Mouse (Mus musculus): ENCODE data around the gene Pax5.
A peak's percentile ranks its signal among the peaks of the same experiment; 100 is the strongest.

Pax5 gene

DNA sequence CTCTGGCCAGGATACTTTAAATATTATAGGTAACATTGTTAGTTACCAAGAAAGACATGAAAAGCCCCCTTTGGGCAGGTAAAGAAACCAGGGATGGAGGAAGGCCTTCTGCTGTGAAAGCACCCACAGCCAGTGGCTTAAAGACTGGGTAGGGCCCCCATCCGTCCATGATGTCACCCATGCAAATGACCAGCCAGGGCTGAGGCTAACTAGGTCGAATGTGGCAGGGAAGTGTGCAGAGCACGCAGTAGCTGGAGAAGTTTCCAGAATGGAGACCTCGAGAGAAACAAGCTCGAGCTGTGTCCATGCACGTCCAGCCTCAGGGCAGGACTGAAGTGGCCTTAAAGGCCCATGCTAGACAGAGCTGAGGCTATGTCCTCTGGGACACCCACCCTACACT is 42.9 kb downstream of the Pax5 start:
- DNase-seq (ENCODE audit: low read depth, low spot score): no peak

DNA sequence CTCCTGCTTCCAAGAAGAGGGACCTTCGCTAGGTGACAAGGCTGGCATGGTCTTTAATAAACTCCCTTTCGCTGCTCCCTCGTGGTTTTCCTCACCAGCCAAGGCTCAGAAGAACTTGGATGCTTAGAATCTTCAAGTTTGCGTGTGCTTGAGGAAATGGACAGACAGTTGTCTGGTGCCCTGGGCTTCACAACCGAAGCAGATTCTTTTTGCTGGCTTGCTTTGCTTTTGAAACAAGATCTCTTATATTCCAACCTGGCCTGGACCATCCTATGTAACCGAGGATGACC is 45.6 kb downstream of the Pax5 start:
- DNase-seq (ENCODE audit: low read depth, low spot score): no peak

DNA sequence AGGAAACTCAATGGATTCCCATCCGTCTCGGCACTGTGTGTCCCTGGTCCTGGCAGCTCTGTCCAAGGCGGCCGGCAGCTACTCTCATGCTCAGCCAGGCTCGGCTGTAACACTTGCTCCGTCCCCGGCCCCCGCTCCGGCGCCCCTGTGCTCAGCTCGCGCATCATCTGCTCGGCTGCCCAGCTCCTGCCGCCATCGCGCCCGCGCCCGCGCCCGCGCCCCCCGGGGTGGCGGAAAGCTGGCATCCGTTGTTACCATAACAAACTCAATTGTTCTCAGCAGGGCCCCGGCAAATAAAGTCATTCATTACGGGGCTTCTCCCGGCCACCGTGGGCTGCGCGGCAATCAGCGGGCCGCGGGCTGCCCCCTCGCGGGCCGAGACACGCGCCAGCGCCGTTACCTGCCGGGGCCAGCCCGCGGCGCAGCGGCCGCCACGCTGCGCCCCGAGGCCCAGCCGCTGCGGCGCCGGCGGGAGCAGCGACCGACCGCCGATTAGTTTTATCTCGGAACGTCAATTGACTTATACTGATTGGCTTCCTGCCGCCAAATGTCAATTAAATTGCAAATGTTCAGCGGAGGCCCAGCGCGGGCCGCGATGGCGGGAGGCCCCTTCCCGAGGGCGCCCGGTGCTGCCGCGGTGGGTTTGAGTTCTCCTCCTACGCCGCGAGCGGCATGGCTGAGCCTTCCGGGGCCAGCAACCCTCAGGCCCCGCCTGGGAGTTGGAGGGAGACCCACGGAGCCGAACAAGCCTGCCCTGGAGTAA is 46.1 kb downstream of the Pax5 start:
- no peak for DNase-seq (ENCODE audit: low read depth, low spot score)

DNA sequence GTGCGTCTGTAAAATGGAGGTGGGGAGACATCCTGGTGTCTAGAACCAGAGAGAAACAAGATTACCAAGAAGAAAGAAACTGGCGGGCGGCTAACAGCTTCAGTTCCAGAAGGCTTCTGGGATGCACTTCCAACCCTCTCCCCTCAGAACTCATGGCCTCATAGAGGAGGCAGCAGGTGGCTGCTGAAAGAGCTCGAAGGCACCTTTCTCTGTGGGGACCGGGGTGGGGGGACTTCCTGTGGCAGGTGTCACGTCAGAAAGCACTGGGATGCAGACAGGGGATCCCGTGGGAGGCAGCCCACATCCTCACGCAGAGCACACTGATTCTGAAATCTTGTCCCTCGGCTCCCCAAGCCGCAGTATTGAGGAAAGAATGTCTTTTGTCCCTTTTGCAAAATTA is 46.8 kb downstream of the Pax5 start:
- no peak for DNase-seq (ENCODE audit: low read depth, low spot score)

DNA sequence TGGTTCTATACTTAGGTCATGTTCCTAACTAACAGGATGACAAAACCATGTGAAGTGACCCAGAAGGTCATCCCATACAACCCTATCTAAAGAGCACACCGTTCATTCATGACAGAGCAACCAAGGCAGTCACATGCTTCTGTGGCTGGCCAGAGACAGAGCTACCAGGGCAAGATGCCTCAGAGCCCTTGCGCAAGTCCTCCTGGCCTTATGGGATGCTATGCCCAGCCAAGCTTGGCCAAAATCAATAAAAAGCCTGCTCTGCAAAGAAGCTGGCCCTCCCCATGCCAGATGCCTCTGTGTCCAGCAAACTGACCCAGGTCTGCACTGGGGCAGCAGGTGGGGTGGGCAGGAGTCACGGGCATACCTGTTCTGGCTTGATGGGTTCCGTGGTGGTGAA is 65.1 kb downstream of the Pax5 start:
- no peak for DNase-seq (ENCODE audit: low read depth, low spot score)

DNA sequence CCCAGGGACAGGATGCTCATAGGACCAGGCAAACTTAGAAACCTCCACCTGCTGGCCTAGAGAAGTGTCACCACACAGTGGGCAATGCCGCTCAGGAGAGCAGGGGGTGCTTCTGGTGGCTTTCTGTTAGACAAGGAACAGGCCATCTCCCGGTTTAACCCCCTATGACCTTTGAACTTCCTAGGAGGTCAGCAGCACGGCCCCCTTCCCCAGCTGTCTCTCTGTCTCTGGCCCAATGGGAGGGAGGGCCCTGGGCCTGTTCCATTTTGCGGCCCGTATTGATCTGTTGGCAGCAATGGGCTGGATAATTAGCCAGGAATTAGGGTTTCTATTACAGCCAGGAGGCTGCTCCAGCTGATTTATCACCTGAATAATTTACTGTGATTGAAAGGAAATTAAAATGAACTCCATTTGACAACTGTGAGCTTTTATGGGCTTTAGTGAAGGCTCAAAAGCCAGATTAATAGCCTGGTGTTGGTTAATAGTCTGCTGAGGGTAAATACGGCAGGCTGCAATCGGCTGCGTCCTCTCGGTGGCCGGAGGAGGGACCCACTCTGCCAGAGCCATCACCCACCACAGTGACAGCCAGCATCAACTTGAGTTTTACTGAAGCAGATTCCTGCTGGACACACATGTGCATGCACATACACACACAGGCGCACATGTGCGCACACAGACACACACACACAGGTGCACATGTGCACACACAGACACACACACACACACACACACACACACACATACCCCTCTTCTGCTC is 68.3 kb downstream of the Pax5 start:
- no peak for DNase-seq (ENCODE audit: low read depth, low spot score)

DNA sequence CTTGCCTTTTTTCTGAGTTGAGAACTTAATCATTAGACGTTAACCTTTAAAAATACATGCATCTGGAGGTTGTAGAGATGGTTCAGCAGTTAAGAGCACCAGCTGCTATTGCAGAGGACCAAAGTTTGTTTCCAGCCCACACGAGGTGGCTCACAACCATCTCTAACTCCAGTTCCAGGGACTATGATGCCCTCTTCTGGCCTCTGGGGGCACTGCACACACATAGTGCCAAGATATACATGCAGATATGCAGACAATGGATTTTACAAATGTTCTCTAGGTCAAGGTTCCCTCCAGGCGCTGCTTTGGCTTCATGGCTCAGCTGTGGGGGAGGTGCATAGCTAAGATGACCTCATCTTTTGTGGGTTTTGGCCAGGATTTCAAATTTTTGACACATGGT is 74.7 kb downstream of the Pax5 start:
- no peak for DNase-seq (ENCODE audit: low read depth, low spot score)

DNA sequence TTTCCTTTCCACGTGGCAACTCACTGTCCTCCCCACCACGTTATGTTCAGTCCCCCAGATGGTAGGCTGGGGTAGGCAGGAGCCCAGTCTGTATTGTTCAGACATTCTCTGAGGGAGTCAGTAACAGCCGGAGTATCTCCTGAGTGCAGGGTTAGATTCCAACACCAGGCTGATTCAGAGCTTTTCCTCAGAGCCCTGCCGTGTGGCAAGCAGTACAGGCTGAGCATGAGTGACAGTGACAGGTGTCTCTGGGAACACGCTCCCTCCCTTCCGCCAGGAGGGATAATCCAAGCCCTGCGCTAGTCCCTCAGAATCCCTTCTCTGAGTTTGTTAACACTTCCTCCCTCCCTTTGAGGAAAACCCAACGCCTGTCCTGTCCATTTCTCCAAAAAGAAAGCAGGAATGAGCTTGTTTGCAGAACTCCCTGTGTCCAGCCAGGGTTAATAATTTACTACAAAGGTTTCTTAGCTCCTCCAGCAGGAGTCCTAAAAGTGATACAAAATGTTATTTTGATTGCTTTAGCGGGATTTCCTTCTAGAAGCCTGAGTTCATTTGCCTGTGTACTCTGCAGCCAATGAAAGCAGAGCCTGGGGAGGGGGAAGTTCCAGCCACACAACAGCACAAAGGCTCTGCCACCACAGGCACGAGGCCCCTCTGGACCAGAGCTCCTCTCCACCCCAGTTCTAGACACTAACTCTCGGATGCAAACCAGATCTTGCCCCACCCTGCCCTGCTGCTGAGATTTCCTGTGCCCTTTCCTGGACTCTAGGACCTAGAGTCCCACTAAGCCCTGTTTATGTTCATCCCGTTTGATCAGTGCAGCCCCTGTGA is 76.4 kb downstream of the Pax5 start:
- DNase-seq (ENCODE audit: low read depth, low spot score): no peak

DNA sequence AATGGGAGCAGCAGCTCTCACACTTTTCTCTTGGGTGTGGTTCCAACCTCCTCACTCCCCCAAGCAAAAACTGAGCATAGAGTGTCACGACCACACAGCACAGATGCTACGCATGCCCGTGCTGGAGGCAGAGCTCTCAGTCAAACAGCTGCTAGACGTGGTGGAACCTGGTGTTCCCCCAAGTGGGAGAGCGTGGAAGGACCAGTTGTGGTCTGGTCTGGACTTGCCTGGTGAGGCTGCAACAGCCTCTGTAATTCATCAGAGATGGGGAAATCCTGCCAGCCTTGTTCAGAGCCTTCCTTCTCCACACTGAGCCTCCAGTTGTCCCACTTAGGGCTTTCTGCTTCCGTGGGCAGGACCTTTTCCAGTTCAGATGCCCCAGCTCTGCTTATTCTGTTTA is 80.2 kb downstream of the Pax5 start:
- no peak for DNase-seq (ENCODE audit: low read depth, low spot score)

DNA sequence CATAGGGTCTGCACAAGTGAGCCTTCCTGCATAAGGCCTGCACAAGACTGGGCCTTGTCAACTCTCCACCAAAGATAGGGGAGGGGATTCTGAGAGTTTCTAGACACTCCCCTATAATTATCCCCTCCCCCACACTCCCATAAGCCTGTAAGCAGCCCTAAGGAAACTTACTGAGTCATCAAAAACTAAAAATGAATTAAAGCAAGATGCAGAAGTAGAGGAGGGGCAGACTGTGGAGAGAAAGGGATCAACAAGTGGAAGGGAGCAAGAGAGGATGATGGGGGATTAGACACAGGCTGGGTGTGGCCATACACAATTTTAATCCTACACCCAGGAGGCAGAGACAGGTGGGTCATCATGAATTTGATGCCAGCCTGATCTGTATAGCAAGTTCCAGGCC is 82.4 kb downstream of the Pax5 start:
- DNase-seq (ENCODE audit: low read depth, low spot score): no peak

DNA sequence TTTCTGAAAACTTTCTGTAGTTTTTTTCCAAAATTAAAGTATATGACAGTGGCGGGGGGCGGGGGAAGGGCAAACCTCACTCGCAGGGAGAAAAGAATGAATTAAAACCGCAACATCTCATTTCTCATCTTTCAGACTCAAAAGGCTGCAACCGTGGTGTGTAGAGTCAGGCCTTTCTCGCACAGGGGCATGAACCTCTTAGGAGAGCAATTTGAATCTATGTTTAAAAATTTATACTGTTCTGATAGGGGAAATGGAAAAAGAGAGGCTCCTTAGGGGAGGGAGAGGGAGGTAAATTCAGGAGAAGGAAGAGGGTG is 85.2 kb downstream of the Pax5 start:
- DNase-seq (ENCODE audit: low read depth, low spot score): no peak

DNA sequence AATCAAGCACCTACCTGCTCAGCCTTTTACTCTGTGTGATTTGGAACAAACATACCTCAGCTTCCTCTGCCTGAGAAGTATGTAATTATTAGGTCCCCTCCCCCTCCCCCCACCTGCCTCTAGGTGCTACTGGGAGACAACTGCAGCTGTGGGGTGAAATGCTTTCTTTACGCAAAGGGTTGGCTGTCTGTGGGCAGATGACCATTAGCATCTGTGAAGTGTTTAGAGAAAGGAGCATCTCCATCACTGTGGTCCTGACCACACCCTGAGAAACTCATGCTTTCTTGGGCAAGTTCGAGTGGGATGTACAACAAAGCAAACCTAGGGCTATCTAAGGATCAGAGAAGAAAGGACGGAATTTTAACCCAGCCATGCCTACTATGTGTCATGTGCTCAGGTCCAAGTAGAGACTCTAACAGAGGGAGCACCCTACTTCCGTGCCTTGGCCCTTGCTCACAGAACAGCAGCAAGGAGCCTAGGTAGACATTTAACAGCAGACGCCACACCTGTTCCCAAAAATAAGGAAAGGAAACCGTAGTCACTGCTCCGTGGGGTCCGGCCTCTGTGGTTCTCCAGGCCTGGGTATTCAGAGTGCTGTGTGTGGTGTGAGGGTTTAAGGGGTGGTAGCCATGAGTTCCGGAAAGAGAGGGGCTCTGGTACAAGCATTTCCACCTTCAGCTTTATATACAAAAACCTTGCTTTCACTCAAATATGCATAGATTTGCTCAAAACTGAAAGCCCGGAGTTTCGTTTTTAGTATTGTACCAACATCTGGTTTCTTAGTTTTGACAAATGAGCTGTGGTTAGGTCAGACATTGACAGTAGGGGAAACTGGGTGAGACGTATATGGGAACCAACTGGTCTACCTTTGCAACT is 85.8 kb downstream of the Pax5 start:
- peak; percentile 64 for DNase-seq (ENCODE audit: low read depth, low spot score)

DNA sequence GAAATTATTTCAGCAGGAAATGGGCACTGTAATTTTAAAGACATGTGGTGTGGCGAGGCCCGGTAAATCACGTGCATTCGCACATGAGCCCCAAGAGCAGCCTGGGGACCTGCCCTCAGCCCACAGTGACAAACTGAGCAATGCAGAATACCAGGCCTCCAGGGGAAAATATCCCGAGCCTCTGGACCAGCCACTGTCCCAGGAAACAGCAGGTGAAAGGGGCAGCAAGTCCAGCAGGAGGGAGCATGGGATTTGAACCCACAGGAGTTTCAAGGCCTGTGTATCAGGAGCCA is 86.9 kb downstream of the Pax5 start:
- no peak for DNase-seq (ENCODE audit: low read depth, low spot score)

DNA sequence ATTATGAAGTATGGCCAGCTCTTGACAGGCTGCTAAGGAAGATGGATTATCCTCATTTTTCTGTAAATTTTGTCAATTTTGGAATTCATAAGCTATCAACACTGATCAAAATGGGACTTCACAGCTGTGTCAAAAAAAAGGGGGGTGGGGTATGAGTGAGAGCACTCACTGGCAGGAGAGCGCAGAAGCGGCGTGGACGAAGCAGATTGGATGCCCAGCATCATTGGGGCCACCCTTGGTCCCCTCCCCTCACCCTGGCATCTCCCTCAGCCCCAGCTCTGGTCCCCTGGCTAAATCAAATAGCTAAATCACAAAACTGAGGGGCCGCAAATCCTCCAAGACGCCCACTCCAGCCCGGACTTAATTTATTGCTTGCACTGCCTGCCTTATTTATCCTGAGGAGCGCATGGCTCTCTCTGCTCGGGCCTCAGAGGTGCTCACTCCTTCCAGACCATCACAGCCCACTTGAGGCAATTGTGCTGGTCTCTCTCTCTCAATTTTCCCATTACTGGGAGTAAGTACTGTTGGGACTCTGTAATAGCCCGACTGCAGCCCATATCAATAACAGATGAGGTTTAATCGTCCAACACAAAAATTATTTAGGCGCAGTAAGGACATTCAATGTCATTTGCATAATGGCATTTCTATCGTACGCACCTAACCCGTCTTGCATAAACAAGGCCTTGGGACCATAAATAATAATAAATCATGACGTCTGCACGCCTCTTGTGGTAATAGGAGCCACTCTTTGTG is 87.4 kb downstream of the Pax5 start:
- no peak for DNase-seq (ENCODE audit: low read depth, low spot score)

DNA sequence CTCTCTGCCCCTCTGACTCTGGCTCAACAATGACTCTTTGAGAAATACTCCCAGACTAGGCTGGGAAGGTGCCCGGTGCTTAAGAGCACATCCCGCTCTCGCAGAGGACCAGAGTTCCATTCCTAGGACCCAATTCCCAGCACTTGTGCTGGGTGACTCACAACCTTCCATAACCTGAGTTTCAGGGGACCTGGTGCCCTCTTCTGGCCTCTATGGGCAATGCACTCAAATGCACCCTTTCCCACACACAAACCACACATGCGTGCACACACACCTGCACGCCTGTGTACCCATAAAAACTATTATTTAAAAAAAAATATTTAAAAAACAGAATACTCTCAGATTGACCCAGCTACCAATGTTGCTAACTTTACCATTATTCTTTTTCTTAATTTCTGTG is 90.0 kb downstream of the Pax5 start:
- DNase-seq (ENCODE audit: low read depth, low spot score): no peak

DNA sequence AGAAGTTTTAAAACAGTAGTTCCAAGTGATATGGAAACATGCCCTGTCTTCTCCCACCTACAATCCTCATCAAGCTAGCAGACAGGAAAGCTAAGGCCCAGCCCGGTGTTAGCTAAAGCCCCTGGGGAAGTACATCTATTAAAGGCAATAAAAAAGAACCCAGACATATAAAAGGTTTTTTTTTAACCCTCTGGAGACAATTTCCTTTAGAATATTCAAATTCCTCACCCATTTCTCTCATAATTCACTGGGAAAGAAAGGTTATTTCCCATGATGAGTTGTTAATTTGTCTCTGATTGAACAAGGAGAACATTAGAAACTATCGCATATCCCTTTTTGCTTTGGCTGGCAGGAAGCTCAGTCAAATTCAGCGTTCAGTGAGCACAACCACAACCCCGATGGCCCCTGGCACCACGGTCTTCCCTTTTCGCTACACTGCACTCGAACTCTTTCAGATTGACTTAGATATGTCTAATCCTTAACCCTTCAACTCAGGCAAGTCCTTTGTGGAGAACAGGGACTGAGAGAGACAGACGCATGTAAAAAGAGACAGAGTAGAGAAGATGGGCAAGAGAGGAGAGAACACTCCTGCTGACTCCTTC is 96.1 kb downstream of the Pax5 start:
- DNase-seq (ENCODE audit: low read depth, low spot score): no peak

DNA sequence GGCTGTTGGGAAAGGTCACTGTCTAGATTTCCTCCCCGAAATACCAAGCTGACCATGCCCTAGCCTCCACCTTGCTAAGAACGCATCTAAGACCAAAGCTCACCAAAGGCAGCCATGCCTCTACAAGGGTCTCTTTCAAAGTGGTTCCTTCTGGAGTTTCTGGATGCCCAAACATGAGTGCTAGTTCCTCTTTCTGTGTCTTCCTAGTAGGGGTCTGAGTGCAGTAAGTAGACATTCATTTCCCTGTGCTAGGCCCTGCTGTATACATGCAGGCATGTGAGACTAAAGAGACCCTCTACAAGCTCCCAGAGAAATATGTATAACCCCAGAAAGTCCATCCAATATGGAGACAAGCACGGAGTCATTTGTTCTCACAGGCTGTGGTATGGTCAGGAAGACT is 97.9 kb downstream of the Pax5 start:
- no peak for DNase-seq (ENCODE audit: low read depth, low spot score)

DNA sequence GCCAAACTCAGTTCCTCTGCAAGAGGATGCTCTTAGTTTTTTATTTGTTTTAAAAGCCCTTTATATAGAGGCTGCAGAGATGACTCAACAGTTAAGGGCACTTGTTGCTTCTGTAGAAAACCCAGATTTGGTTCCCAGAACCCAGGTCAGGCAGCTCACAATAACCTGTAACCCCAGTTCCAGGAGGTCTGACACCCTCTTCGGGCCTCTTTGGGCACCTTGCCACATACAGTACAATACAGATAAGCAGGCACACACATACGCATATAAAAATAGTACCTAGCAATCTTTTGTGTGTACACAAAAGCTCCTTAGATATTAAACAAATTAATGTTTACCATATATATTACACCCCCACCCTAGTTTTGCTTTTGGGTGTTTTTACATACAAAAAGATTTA is 104.8 kb downstream of the Pax5 start:
- DNase-seq (ENCODE audit: low read depth, low spot score): no peak

DNA sequence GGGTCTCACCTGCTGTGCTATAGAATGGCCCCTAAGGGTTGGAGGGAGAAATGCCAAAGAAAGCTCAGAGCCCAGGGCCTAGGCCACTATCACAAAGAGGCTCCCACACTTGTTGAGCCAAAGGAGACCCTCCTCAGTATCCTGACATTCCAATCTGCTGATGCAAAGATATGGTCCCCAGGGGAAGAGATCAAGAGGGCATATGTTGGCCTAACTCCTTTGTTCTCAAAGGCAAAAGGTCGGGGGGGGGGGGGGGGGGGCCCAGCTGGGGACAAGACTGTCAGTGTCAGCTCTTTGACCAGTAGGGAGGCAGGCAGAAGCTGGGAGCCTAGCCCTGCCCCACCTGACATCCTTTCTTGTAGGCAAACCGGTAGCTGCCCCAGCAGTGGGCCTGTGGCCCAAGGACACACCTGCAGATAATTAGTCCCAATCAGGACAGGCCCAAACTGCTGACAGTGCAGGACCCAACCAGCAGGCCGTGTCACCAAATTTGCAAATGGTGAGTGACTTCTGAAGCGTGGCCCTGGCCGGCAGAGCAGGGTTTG is 108.0 kb downstream of the Pax5 start:
- DNase-seq (ENCODE audit: low read depth, low spot score): no peak

DNA sequence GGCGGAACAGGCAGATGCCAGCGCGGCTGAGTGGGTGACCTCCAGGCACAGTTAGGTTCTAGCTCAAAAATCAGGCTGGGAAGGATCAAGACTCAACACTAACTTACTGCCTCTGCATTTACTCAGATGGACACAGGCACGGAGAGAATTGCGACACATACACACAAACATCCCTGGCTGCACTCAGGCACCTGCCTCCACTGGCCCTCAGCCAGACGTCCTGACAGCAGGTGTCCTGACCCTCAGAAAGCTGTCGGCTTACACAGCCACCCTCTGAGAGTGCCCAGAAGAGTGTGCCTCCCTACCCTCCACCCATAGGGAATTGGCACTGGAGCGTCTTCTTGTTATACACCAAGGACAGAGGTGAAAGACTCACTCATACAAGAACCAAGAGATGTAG is 108.9 kb downstream of the Pax5 start:
- no peak for DNase-seq (ENCODE audit: low read depth, low spot score)

DNA sequence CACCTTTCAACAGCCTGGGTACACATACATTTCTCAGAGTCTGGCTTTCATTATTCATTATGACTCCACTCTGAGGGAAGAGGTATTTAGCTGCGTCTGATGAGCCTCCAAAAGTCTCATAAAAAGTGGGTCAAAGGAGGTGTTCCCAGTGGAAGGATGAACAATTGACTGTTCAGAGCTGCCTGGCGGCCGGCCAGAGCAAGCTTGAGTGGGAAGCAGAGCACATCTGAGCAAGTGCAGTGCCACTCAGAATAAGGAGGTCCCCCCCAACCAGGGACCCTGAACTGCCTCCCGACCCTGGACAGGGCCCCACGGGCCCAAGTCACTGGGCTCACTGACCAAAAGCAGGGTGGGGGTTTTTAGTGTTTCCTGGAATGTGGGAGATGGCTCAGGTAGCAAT is 109.4 kb downstream of the Pax5 start:
- DNase-seq (ENCODE audit: low read depth, low spot score): no peak
